Mouse (Mus musculus) CH12.LX (cell line): ENCODE results near the gene Erich4. TPM values are rescaled to one million over a fixed set of nuclear protein-coding genes. Genes with fewer than 3 reads are reported as not detected.
"Not testable (repeated sequence)": the region's sequence is repeated elsewhere in the genome, so short reads cannot be mapped to it uniquely, and the experiment has no call there.

Experiments used
- DNase-seq: peaks from one replicate; pipeline ENCODE4 v3.0.0-alpha.2; 2013; ENCODE audit errors: extremely low read depth
- H3K27ac ChIP-seq: 2 replicates; pipeline ENCODE4 v1.5.1; 2012; ENCODE audit warnings: low read depth, mild to moderate bottlenecking, control low read depth, moderate library complexity; ENCODE audit not compliant: insufficient read depth
- H3K27me3 ChIP-seq: replicated peaks from 2 replicates; pipeline ENCODE3; 2012; ENCODE audit warnings: inconsistent platforms
- H3K36me3 ChIP-seq, 2 experiments: replicated peaks in 1 of 2; 2 replicates each; pipeline versions ENCODE3 to v1.6.1; 2012; ENCODE audit warnings: inconsistent platforms in 1 of 2, low read length in 1 of 2, mild to moderate bottlenecking in 1 of 2, mixed read lengths in 1 of 2, moderate library complexity in 1 of 2; ENCODE audit not compliant: control insufficient read depth in 1 of 2, insufficient read depth in 1 of 2
- H3K4me1 ChIP-seq, 2 experiments: 2 replicates each; pipeline ENCODE4 v1.6.1; 2012; ENCODE audit warnings: inconsistent platforms in 1 of 2, moderate library complexity in 1 of 2; ENCODE audit not compliant: insufficient read depth in 2 of 2, control insufficient read depth in 1 of 2
- H3K4me2 ChIP-seq: 2 replicates; pipeline ENCODE4 v1.6.1; 2012; ENCODE audit warnings: low read depth, mild to moderate bottlenecking, control low read depth; ENCODE audit not compliant: poor library complexity, insufficient read depth, severe bottlenecking
- H3K4me3 ChIP-seq, 3 experiments: fragments of 150-350 bp in 1 of 3; sonication (generic) in 1 of 3; replicated peaks in 1 of 3; 2 replicates each; pipeline versions ENCODE3 to v1.5.1; 2011 to 2012; ENCODE audit warnings: low read depth in 2 of 3, low read length in 2 of 3, mild to moderate bottlenecking in 2 of 3, moderate library complexity in 2 of 3, control low read depth in 1 of 3, improper control_type of control experiment in 1 of 3, inconsistent platforms in 1 of 3, mixed read lengths in 1 of 3; ENCODE audit not compliant: poor library complexity in 1 of 3
- H3K79me2 ChIP-seq: replicated peaks from 2 replicates; pipeline ENCODE4 v1.6.1; 2012; ENCODE audit warnings: mild to moderate bottlenecking, moderate library complexity; ENCODE audit not compliant: control insufficient read depth, poor library complexity, insufficient read depth, severe bottlenecking; ENCODE audit errors: extremely low read depth
- H3K9ac ChIP-seq: 2 replicates; pipeline ENCODE4 v1.6.1; 2012; ENCODE audit warnings: low read depth, mild to moderate bottlenecking, control low read depth, moderate library complexity; ENCODE audit not compliant: insufficient read depth
- H3K9me3 ChIP-seq: replicated peaks from 2 replicates; pipeline ENCODE3; 2012; ENCODE audit warnings: low read length, inconsistent platforms, mixed read lengths
- BHLHE40 ChIP-seq: IDR thresholded peaks from 2 replicates; pipeline ENCODE4 v1.6.1; 2011; ENCODE audit warnings: mild to moderate bottlenecking, low read depth, low read length, improper control_type of control experiment
- CHD1 ChIP-seq: IDR thresholded peaks from 2 replicates; pipeline ENCODE4 v1.6.1; 2012; ENCODE audit warnings: low read depth, low read length, improper control_type of control experiment, inconsistent platforms
- CHD2 ChIP-seq: IDR thresholded peaks from 2 replicates; pipeline ENCODE4 v1.6.1; 2011; ENCODE audit warnings: low read length, improper control_type of control experiment
- CTCF ChIP-seq, 2 experiments: IDR thresholded peaks in 1 of 2; conservative IDR thresholded peaks in 1 of 2; 2 replicates each; pipeline ENCODE4 v1.5.1; 2011 to 2012; ENCODE audit warnings: low read depth in 2 of 2, low read length in 2 of 2, improper control_type of control experiment in 1 of 2, inconsistent platforms in 1 of 2, mild to moderate bottlenecking in 1 of 2, moderate library complexity in 1 of 2
- E2F4 ChIP-seq: IDR thresholded peaks from 2 replicates; pipeline ENCODE4 v1.6.1; 2011; ENCODE audit warnings: low read depth, low read length, improper control_type of control experiment; ENCODE audit not compliant: insufficient replicate concordance
- GABPA ChIP-seq: IDR thresholded peaks from 2 replicates; pipeline ENCODE4 v1.6.1; 2012; ENCODE audit warnings: low read depth, low read length, improper control_type of control experiment, inconsistent platforms; ENCODE audit not compliant: insufficient replicate concordance
- HCFC1 ChIP-seq: IDR thresholded peaks from 2 replicates; pipeline ENCODE4 v1.6.1; 2012; ENCODE audit warnings: low read depth, mild to moderate bottlenecking, inconsistent platforms, low read length, improper control_type of control experiment
- IRF4 ChIP-seq: IDR thresholded peaks from 2 replicates; pipeline ENCODE4 v1.6.1; 2014; ENCODE audit warnings: low read depth, mild to moderate bottlenecking, inconsistent platforms, low read length, improper control_type of control experiment
- JUN ChIP-seq: IDR thresholded peaks from 2 replicates; pipeline ENCODE4 v1.6.1; 2011; ENCODE audit warnings: low read depth, mild to moderate bottlenecking, low read length, improper control_type of control experiment, moderate library complexity; ENCODE audit not compliant: insufficient read depth
- JUND ChIP-seq: conservative IDR thresholded peaks from 2 replicates; pipeline ENCODE4 v1.6.1; 2011; ENCODE audit warnings: low read depth, low read length, improper control_type of control experiment
- KAT2A ChIP-seq: IDR thresholded peaks from 2 replicates; pipeline ENCODE4 v1.6.1; 2012; ENCODE audit warnings: low read length, improper control_type of control experiment, inconsistent platforms; ENCODE audit not compliant: insufficient replicate concordance
- MAX ChIP-seq: IDR thresholded peaks from 2 replicates; pipeline ENCODE4 v1.6.1; 2011; ENCODE audit warnings: low read length, improper control_type of control experiment
- MAZ ChIP-seq: IDR thresholded peaks from 2 replicates; pipeline ENCODE4 v1.6.1; 2012; ENCODE audit warnings: low read depth, mild to moderate bottlenecking, inconsistent platforms, low read length, improper control_type of control experiment, moderate library complexity
- MEF2A ChIP-seq: IDR thresholded peaks from 2 replicates; pipeline ENCODE4 v1.6.1; 2014; ENCODE audit warnings: low read depth, mild to moderate bottlenecking, inconsistent platforms, low read length, improper control_type of control experiment, borderline replicate concordance
- MXI1 ChIP-seq: IDR thresholded peaks from 2 replicates; pipeline ENCODE4 v1.6.1; 2011; ENCODE audit warnings: mild to moderate bottlenecking, low read depth, low read length, improper control_type of control experiment
- NELFE ChIP-seq: IDR thresholded peaks from 2 replicates; pipeline ENCODE4 v1.6.1; 2011; ENCODE audit warnings: low read depth, low read length, improper control_type of control experiment
- NRF1 ChIP-seq: IDR thresholded peaks from 2 replicates; pipeline ENCODE4 v1.6.1; 2014; ENCODE audit warnings: low read depth, mild to moderate bottlenecking, inconsistent platforms, low read length, improper control_type of control experiment, moderate library complexity
- PAX5 ChIP-seq: IDR thresholded peaks from 2 replicates; pipeline ENCODE4 v1.6.1; 2012; ENCODE audit warnings: low read length, inconsistent platforms, mixed read lengths
- SIN3A ChIP-seq: IDR thresholded peaks from 2 replicates; pipeline ENCODE4 v1.6.1; 2012; ENCODE audit warnings: low read length, improper control_type of control experiment, inconsistent platforms
- SMC3 ChIP-seq: IDR thresholded peaks from 2 replicates; pipeline ENCODE4 v1.6.1; 2011; ENCODE audit warnings: low read depth, low read length, improper control_type of control experiment
- USF1 ChIP-seq: IDR thresholded peaks from 2 replicates; pipeline ENCODE4 v1.6.1; 2014; ENCODE audit warnings: low read depth, mild to moderate bottlenecking, inconsistent platforms, low read length, improper control_type of control experiment
- ZC3H11A ChIP-seq: IDR thresholded peaks from 2 replicates; pipeline ENCODE4 v1.6.1; 2012; ENCODE audit warnings: low read depth, mild to moderate bottlenecking, inconsistent platforms, low read length, improper control_type of control experiment
- ZMIZ1 ChIP-seq: IDR thresholded peaks from 2 replicates; pipeline ENCODE4 v1.6.1; 2012; ENCODE audit warnings: low read depth, mild to moderate bottlenecking, inconsistent platforms, low read length, improper control_type of control experiment
- ZNF384 ChIP-seq: IDR thresholded peaks from 2 replicates; pipeline ENCODE4 v1.6.1; 2012; ENCODE audit warnings: low read depth, low read length, improper control_type of control experiment, inconsistent platforms
- dilution Hi-C: fragments of 300-500 bp; cut with MboI; formaldehyde crosslinking; loops from 2 replicates; pipeline ENCODE4 v1.14.3; 2020; ENCODE audit warnings: low sequenced_read_pairs; ENCODE audit not compliant: extremely low pct_unique_long_range_greater_than_20kb, extremely low pct_ligation_motif_present
- in situ Hi-C: fragments of 300-500 bp; cut with MboI; formaldehyde crosslinking; loops from 3 replicates; pipeline ENCODE4 v1.14.3; 2019; ENCODE audit warnings: low sequenced_read_pairs, low pct_ligation_motif_present, low pct_unique_long_range_greater_than_20kb, mixed read lengths
- polyA plus RNA-seq: library from polyadenylated mRNA; unstranded; fragments of >175 nt; gene quantifications from 2 replicates; pipeline ENCODE4 v1.2.1, GENCODE M21; 2012; ENCODE audit warnings: low read depth; ENCODE audit not compliant: insufficient read length
- total RNA-seq, 2 experiments: library from RNA; depleted of rRNA; stranded (reverse); fragments of 300-350 nt in 1 of 2; fragments of >200 nt in 1 of 2; gene quantifications; 2 replicates each; pipeline ENCODE4 v1.2.3; 2012 to 2014

Erich4 gene
- total and polyA plus RNA-seq, 3 experiments, result not detected

GRCm38 (mm10) chr7:25575870-25576269, 39.8 kb downstream of the Erich4 start:
- Histone ChIP-seq H3K9ac (no peak overlapping the region), H3K9me3 (peaks cover 4% of the 10 kb centered on the region), H3K4me2 (no peak overlapping the region), H3K79me2 (no peaks in the 10 kb centered on the region), H3K27me3 (peaks cover 2% of the 10 kb centered on the region), H3K4me1 (peaks cover 5 to 25% of the 10 kb centered on the region in 2 experiments), H3K4me3 (no peak overlapping the region), H3K27ac (no peak overlapping the region), H3K36me3 (no peaks in the 10 kb centered on the region)
- no peak for DNase-seq
- in situ Hi-C loops (no loop called here), dilution Hi-C loops (no loop called here)
- no peak for TF ChIP-seq JUN
- TF ChIP-seq ZNF384, result no peak
- TF ChIP-seq SMC3, result no peak
- TF ChIP-seq CHD2, result no peak
- TF ChIP-seq BHLHE40, result no peak
- TF ChIP-seq MEF2A, result no peak
- no peak for TF ChIP-seq PAX5
- TF ChIP-seq MAZ, result no peak
- TF ChIP-seq NRF1, result no peak
- no peak for TF ChIP-seq SIN3A
- TF ChIP-seq USF1, result no peak
- no peak for TF ChIP-seq ZMIZ1
- TF ChIP-seq NELFE, result no peak

- no peaks in the 10 kb centered on the region for H3K36me3 ChIP-seq
- H3K27me3 ChIP-seq, result peaks cover 2% of the 10 kb centered on the region
- H3K27ac ChIP-seq, result no peak overlapping the region
- no peak overlapping the region for H3K9ac ChIP-seq
- no peak overlapping the region for H3K4me2 ChIP-seq
- TF ChIP-seq MEF2A (no peak), MAX (no peak), CHD2 (no peak), MXI1 (no peak), NRF1 (no peak), GABPA (no peak), JUND (no peak), SIN3A (no peak), IRF4 (no peak), ZMIZ1 (no peak), CHD1 (no peak), MAZ (no peak), HCFC1 (no peak), ZC3H11A (no peak), ZNF384 (no peak), CTCF (conservative IDR thresholded peaks at IDR 0.05 in 1 of 2, IDR thresholded peaks at IDR 0.05 in 1 of 2; ENCODE audit: low read depth in 2 of 2, low read length in 2 of 2) (no peak), E2F4 (no peak), KAT2A (no peak), USF1 (no peak)
- TF ChIP-seq, all 38 proteins: peak for 0
- dilution Hi-C loops, result no loop called here
- no peak for DNase-seq
- Histone ChIP-seq H3K9me3 (peaks cover 4% of the 10 kb centered on the region), H3K4me3 (no peak overlapping the region), H3K79me2 (no peaks in the 10 kb centered on the region), H3K4me1 (peaks cover 5 to 25% of the 10 kb centered on the region in 2 experiments)
- in situ Hi-C loops, result no loop called here
Observed at GRCm38 (mm10) chr7:25575105-25575504, 40.6 kb downstream of the Erich4 start.

- dilution Hi-C loops, H3K4me2 ChIP-seq, H3K27ac ChIP-seq, H3K4me3 ChIP-seq, H3K79me2 ChIP-seq, H3K9me3 ChIP-seq, H3K27me3 ChIP-seq, in situ Hi-C loops, H3K9ac ChIP-seq, DNase-seq, H3K36me3 ChIP-seq: not testable (repeated sequence)
- peaks cover 5 to 25% of the 10 kb centered on the region in 2 experiments for H3K4me1 ChIP-seq
Observed at GRCm38 (mm10) chr7:25573806-25574205, 41.9 kb downstream of the Erich4 start.
